Mouse (Mus musculus) heart, embryonic 16.5 days (tissue): ENCODE data around the gene Tet2. TPM values are rescaled to one million over a fixed set of nuclear protein-coding genes. Genes with fewer than 3 reads are reported as not detected.

ENCODE experiments used
- ATAC-seq: fragments of 200-750 bp; cut with Nextera tagmentation; replicated peaks from 2 replicates; pipeline ENCODE4 v1.8.0; 2017; ENCODE audit warnings: moderate number of reproducible peaks; ENCODE audit not compliant: insufficient read depth, low FRiP score; ENCODE audit errors: extremely low read depth
- H3K27ac ChIP-seq: fragments of 300-500 bp; sonication (generic); 2 replicates; pipeline ENCODE4 v1.5.1; 2014; ENCODE audit warnings: mild to moderate bottlenecking, low read length, control low read depth, moderate library complexity
- H3K27me3 ChIP-seq: fragments of 300-500 bp; sonication (generic); 2 replicates; pipeline ENCODE4 v1.6.1; 2014; ENCODE audit warnings: low read length, mixed read lengths; ENCODE audit not compliant: control insufficient read depth, insufficient read depth
- H3K36me3 ChIP-seq: fragments of 300-500 bp; sonication (generic); 2 replicates; pipeline ENCODE4 v1.6.1; 2014; ENCODE audit not compliant: control insufficient read depth, insufficient read depth
- H3K4me1 ChIP-seq: fragments of 300-500 bp; sonication (generic); 2 replicates; pipeline ENCODE4 v1.6.1; 2014; ENCODE audit warnings: low read length, mixed read lengths; ENCODE audit not compliant: control insufficient read depth, insufficient read depth
- H3K4me2 ChIP-seq: fragments of 300-500 bp; sonication (generic); 2 replicates; pipeline ENCODE4 v1.6.1; 2014; ENCODE audit warnings: low read depth, mild to moderate bottlenecking, control low read depth, low read length
- H3K4me3 ChIP-seq: fragments of 300-500 bp; sonication (generic); 2 replicates; pipeline ENCODE4 v1.5.1; 2014; ENCODE audit warnings: mild to moderate bottlenecking, control low read depth, low read length
- H3K9ac ChIP-seq: fragments of 300-500 bp; sonication (generic); 2 replicates; pipeline ENCODE4 v1.6.1; 2014; ENCODE audit warnings: low read length, control low read depth
- H3K9me3 ChIP-seq: fragments of 300-500 bp; sonication (generic); replicated peaks from 2 replicates; pipeline ENCODE4 v1.6.1; 2016; ENCODE audit warnings: low read length; ENCODE audit not compliant: control insufficient read depth
- WGBS: fragments of 180-500 bp; shearing (Covaris S2); extraction: QIAGEN DNeasy Blood & Tissue Kit; methylation state at CpG from one replicate; pipeline ENCODE4 v1.1.7; 2014; 5-methylcytosine and 5-hydroxymethylcytosine counted together
- polyA plus RNA-seq: library from polyadenylated mRNA; unstranded; fragments of >200 nt; fragmentation: Nextera tagmentation; extraction: Ambion mirVana; gene quantifications from 2 replicates; pipeline ENCODE4 v1.2.1, GENCODE M21; 2015

The Tet2 gene
- polyA plus RNA-seq, 1 experiment from 2014 or later = 11.3 TPM

- no peak for ATAC-seq
- Histone ChIP-seq H3K27ac (no peak overlapping the region), H3K27me3 (no peaks in the 10 kb centered on the region), H3K4me2 (no peak overlapping the region), H3K4me3 (no peak overlapping the region), H3K9ac (no peak overlapping the region), H3K36me3 (no peaks in the 10 kb centered on the region), H3K9me3 (no peaks in the 10 kb centered on the region), H3K4me1 (no peaks in the 10 kb centered on the region)
- WGBS = 60% methylated on average over 9 of the region's 9 CpGs
Observed at GRCm38 (mm10) chr3:133579140-133579539, 34.2 kb upstream of the Tet2 start.

- H3K4me3 ChIP-seq = no peak overlapping the region
- no peaks in the 10 kb centered on the region for H3K4me1 ChIP-seq
- no peak overlapping the region for H3K9ac ChIP-seq
- no peaks in the 10 kb centered on the region for H3K27me3 ChIP-seq
- WGBS = 62% methylated on average over 6 of the region's 6 CpGs
- H3K27ac ChIP-seq = no peak overlapping the region
- ATAC-seq = no peak
- no peak overlapping the region for H3K4me2 ChIP-seq
- no peaks in the 10 kb centered on the region for H3K9me3 ChIP-seq
- H3K36me3 ChIP-seq = no peaks in the 10 kb centered on the region
Observed at GRCm38 (mm10) chr3:133574969-133575368, 30.0 kb upstream of the Tet2 start.

- no peak for ATAC-seq
- H3K4me3 ChIP-seq = no peak overlapping the region
- H3K4me2 ChIP-seq = no peak overlapping the region
- no peaks in the 10 kb centered on the region for H3K4me1 ChIP-seq
- H3K9me3 ChIP-seq = no peaks in the 10 kb centered on the region
- H3K36me3 ChIP-seq = no peaks in the 10 kb centered on the region
- H3K27me3 ChIP-seq = no peaks in the 10 kb centered on the region
- no peak overlapping the region for H3K27ac ChIP-seq
- WGBS = 79% methylated on average over 5 of the region's 5 CpGs
- no peak overlapping the region for H3K9ac ChIP-seq
Observed at GRCm38 (mm10) chr3:133571961-133572360, 27.0 kb upstream of the Tet2 start.

GRCm38 (mm10) chr3:133563503-133564205 is 18.7 kb upstream of the Tet2 start:
- no peaks in the 10 kb centered on the region for H3K27me3 ChIP-seq
- 61% methylated on average over 2 of the region's 2 CpGs for WGBS
- H3K4me2 ChIP-seq = no peak overlapping the region
- H3K4me3 ChIP-seq = no peak overlapping the region
- no peak overlapping the region for H3K9ac ChIP-seq
- H3K9me3 ChIP-seq = no peaks in the 10 kb centered on the region
- no peak overlapping the region for H3K27ac ChIP-seq
- no peaks in the 10 kb centered on the region for H3K36me3 ChIP-seq
- ATAC-seq = peak; percentile 70; the same call in 1 of the 2 replicates
- H3K4me1 ChIP-seq = no peaks in the 10 kb centered on the region

- no peak for ATAC-seq
- Histone ChIP-seq H3K4me2 (no peak overlapping the region), H3K9ac (no peak overlapping the region), H3K27me3 (no peaks in the 10 kb centered on the region), H3K36me3 (no peaks in the 10 kb centered on the region), H3K4me3 (no peak overlapping the region), H3K9me3 (no peaks in the 10 kb centered on the region), H3K27ac (no peak overlapping the region), H3K4me1 (no peaks in the 10 kb centered on the region)
- 83% methylated on average over 6 of the region's 6 CpGs for WGBS
Observed at GRCm38 (mm10) chr3:133559413-133560114, 14.6 kb upstream of the Tet2 start.

GRCm38 (mm10) chr3:133557602-133558001 is 12.7 kb upstream of the Tet2 start:
- H3K4me1 ChIP-seq = no peaks in the 10 kb centered on the region
- no peak overlapping the region for H3K4me3 ChIP-seq
- H3K4me2 ChIP-seq = no peak overlapping the region
- WGBS = 35% methylated on average over 6 of the region's 6 CpGs
- H3K36me3 ChIP-seq = no peaks in the 10 kb centered on the region
- no peak overlapping the region for H3K27ac ChIP-seq
- ATAC-seq = no peak
- no peaks in the 10 kb centered on the region for H3K27me3 ChIP-seq
- H3K9me3 ChIP-seq = no peaks in the 10 kb centered on the region
- H3K9ac ChIP-seq = no peak overlapping the region

GRCm38 (mm10) chr3:133557154-133557553 is 12.2 kb upstream of the Tet2 start:
- H3K4me1 ChIP-seq = no peaks in the 10 kb centered on the region
- no peaks in the 10 kb centered on the region for H3K36me3 ChIP-seq
- WGBS = 73% methylated on average over 7 of the region's 7 CpGs

GRCm38 (mm10) chr3:133555378-133555777 is 10.4 kb upstream of the Tet2 start:
- no peak for ATAC-seq

More at GRCm38 (mm10) chr3:133557154-133557553, 12.2 kb upstream of the Tet2 start:
- Histone ChIP-seq H3K4me3 (no peak overlapping the region), H3K9ac (no peak overlapping the region), H3K9me3 (no peaks in the 10 kb centered on the region), H3K27ac (no peak overlapping the region), H3K4me2 (no peak overlapping the region), H3K27me3 (no peaks in the 10 kb centered on the region)
- no peak for ATAC-seq

GRCm38 (mm10) chr3:133554552-133555067 is 9.7 kb upstream of the Tet2 start:
- Histone ChIP-seq H3K4me1 (no peaks in the 10 kb centered on the region), H3K36me3 (no peaks in the 10 kb centered on the region), H3K27ac (no peak overlapping the region), H3K4me3 (no peak overlapping the region), H3K9ac (no peak overlapping the region), H3K27me3 (no peaks in the 10 kb centered on the region), H3K9me3 (no peaks in the 10 kb centered on the region), H3K4me2 (no peak overlapping the region)
- WGBS = 77% methylated on average over 6 of the region's 6 CpGs
- no peak for ATAC-seq

More at GRCm38 (mm10) chr3:133555378-133555777, 10.4 kb upstream of the Tet2 start:
- no peaks in the 10 kb centered on the region for H3K36me3 ChIP-seq
- no peaks in the 10 kb centered on the region for H3K9me3 ChIP-seq
- H3K4me2 ChIP-seq = no peak overlapping the region
- no peaks in the 10 kb centered on the region for H3K27me3 ChIP-seq
- H3K4me3 ChIP-seq = no peak overlapping the region
- H3K4me1 ChIP-seq = no peaks in the 10 kb centered on the region
- H3K9ac ChIP-seq = no peak overlapping the region
- H3K27ac ChIP-seq = no peak overlapping the region
- 82% methylated on average over 7 of the region's 7 CpGs for WGBS
